Mouse (Mus musculus) heart, adult 2 months (tissue): ENCODE measurements at regions not wholly inside any gene's neighbourhood (a gene's known extent, or its start where the extent isn't known, plus 50 kb on each side); places are given as distances from the start of the nearest gene placed in this dataset.

Source experiments
- DNase-seq, 2 experiments: peaks; one replicate each; pipeline ENCODE4 v3.0.0; 2021
- H3K27ac ChIP-seq: fragments of 200-600 bp; 2 replicates; pipeline ENCODE4 v1.8.1; 2022
- H3K27me3 ChIP-seq: fragments of 200-500 bp; 2 replicates; pipeline ENCODE4 v1.6.1; 2012; ENCODE audit warnings: mild to moderate bottlenecking, low read length, inconsistent platforms, mixed read lengths; ENCODE audit not compliant: control insufficient read depth, insufficient read depth
- H3K36me3 ChIP-seq: fragments of 200-500 bp; 2 replicates; pipeline ENCODE4 v1.6.1; 2012; ENCODE audit warnings: low read length, inconsistent platforms; ENCODE audit not compliant: control insufficient read depth, insufficient read depth
- H3K4me1 ChIP-seq: fragments of 200-500 bp; 2 replicates; pipeline ENCODE4 v1.6.1; 2011; ENCODE audit warnings: low read length; ENCODE audit not compliant: control insufficient read depth, insufficient read depth
- H3K4me3 ChIP-seq: fragments of 200-600 bp; 2 replicates; pipeline ENCODE4 v1.8.1; 2022
- H3K79me2 ChIP-seq: fragments of 200-500 bp; replicated peaks from 2 replicates; pipeline ENCODE4 v1.6.1; 2012; ENCODE audit warnings: mild to moderate bottlenecking, inconsistent platforms, low read length, moderate library complexity, mixed read lengths; ENCODE audit not compliant: control insufficient read depth, insufficient read depth
- H3K9ac ChIP-seq: fragments of 200-500 bp; 2 replicates; pipeline ENCODE4 v1.6.1; 2012; ENCODE audit warnings: low read depth, mild to moderate bottlenecking, control low read depth, inconsistent platforms, low read length, mixed read lengths
- CTCF ChIP-seq: fragments of 200-600 bp; IDR thresholded peaks from 2 replicates; pipeline ENCODE4 v1.8.1; 2022; ENCODE audit warnings: antibody characterized with exemption, mild to moderate bottlenecking, moderate library complexity
- EP300 ChIP-seq: fragments of 200-500 bp; IDR thresholded peaks from 2 replicates; pipeline ENCODE4 v1.6.1; 2011; ENCODE audit warnings: low read depth, low read length, control low read depth; ENCODE audit not compliant: insufficient read depth
- POLR2A ChIP-seq: fragments of 200-500 bp; IDR thresholded peaks from 2 replicates; pipeline ENCODE4 v1.6.1; 2011; ENCODE audit warnings: mild to moderate bottlenecking, low read depth, low read length, control low read depth; ENCODE audit not compliant: insufficient read depth
- WGBS: fragments of 180-500 bp; shearing (Covaris S2); methylation state at CpG from one replicate; pipeline ENCODE4 v1.1.7; 2018; 5-methylcytosine and 5-hydroxymethylcytosine counted together
- intact Hi-C: fragments of 180-260 bp; cut with DNase I; formaldehyde crosslinking; loops from one replicate; pipeline ENCODE4 v1.15.1; 2025

DNA sequence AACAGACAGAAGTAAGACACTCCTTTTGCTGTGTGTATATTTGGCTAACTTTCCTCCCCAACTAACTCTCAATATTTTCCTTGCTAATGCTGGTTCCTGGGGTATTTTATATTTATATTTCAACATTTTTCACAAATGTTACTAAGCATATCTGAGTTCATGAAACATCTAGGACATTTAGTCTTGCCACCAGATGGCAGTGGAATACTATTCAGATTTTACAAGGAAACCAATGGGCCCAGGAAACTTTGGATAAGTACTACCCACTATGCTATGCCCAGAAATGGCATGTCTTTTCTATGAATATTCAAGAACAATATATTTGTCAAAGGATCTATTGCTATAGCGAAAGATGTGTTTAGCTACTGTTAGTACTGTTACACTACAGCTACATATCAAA is 251.1 kb downstream of the Car8 start:
- no peaks in the 10 kb centered on the region for H3K27me3 ChIP-seq
- 89% methylated on average over 1 of the region's 1 CpGs for WGBS
- no peak overlapping the region for H3K27ac ChIP-seq
- H3K9ac ChIP-seq: no peak overlapping the region
- no peaks in the 10 kb centered on the region for H3K79me2 ChIP-seq
- no peaks in the 10 kb centered on the region for H3K36me3 ChIP-seq
- DNase-seq: no peak
- H3K4me3 ChIP-seq: no peak overlapping the region
- intact Hi-C loops: loop anchor here (5.0 kb wide), 1 partner anchor 380 kb away; no protein-coding TSS in a partner anchor
- no peak for TF ChIP-seq EP300
- no peak for TF ChIP-seq POLR2A
- peak; percentile 47 for TF ChIP-seq CTCF
- H3K4me1 ChIP-seq: no peaks in the 10 kb centered on the region

DNA sequence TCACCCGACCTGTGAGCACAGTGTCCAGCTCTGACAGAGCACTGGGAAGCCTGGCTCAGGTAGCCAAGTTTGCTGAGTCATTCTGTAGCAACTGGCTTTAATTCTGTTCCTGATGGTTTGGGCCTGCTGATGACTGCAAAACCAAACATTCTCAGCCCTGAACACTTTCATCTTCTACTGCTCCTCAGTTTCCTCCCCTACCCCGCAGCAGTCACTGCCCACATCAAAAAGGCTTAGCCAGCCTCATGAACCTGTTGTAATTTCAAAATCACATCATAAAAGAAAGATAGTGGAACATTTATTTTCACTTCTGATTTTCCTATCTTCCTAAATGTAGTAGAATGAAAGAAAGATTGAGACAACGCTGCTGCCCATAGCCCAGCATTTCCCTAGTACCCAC is 251.5 kb downstream of the Car8 start:
- Histone ChIP-seq H3K4me3 (no peak overlapping the region), H3K4me1 (no peaks in the 10 kb centered on the region), H3K9ac (no peak overlapping the region), H3K27ac (no peak overlapping the region), H3K36me3 (no peaks in the 10 kb centered on the region), H3K27me3 (no peaks in the 10 kb centered on the region), H3K79me2 (no peaks in the 10 kb centered on the region)
- DNase-seq: no peak
- intact Hi-C loops: loop anchor here (5.0 kb wide), 1 partner anchor 380 kb away; no protein-coding TSS in a partner anchor
- TF ChIP-seq POLR2A (no peak), CTCF (no peak), EP300 (no peak)
- WGBS: 74% methylated on average over 3 of the region's 3 CpGs

GRCm38 (mm10) chr4:7984814-7985213 is 254.0 kb downstream of the Car8 start:
- no peak for TF ChIP-seq POLR2A
- TF ChIP-seq CTCF: no peak
- TF ChIP-seq EP300: no peak
- no peak overlapping the region for H3K4me3 ChIP-seq
- H3K4me1 ChIP-seq: no peaks in the 10 kb centered on the region
- H3K36me3 ChIP-seq: no peaks in the 10 kb centered on the region
- H3K79me2 ChIP-seq: no peaks in the 10 kb centered on the region
- no peak for DNase-seq
- no peaks in the 10 kb centered on the region for H3K27me3 ChIP-seq
- WGBS: 77% methylated on average over 6 of the region's 6 CpGs
- intact Hi-C loops: loop anchor here (5.0 kb wide), 1 partner anchor 382 kb away; no protein-coding TSS in a partner anchor
- no peak overlapping the region for H3K9ac ChIP-seq
- H3K27ac ChIP-seq: no peak overlapping the region

DNA sequence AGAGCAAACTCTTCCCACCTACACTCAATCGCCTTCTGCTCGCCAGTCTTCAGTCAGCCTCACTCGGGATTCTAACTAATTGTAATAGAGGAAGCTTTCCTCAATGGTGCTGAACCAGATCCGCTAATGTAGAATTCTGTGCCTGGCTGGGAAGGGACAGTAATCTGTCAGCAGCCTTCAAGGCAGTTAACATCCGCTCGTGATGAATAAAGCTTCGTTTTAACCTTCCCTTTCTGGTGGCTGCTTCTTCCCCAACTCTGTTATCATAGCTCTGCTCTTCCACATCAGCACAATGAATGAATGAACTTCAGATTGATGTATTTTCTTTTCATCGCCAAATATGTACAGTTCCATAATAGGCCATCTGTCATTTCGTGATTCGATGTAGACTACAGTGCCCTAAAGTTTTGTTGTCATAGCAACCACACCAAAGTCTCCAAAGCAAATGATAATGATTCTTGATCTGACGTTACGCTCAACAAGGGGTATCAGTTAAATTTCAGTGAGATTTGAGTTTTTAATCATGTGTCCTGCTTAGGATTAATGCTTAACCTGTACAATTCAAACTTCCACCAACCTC is 259.0 kb downstream of the Car8 start:
- Histone ChIP-seq H3K9ac (no peak overlapping the region), H3K27ac (no peak overlapping the region), H3K4me1 (no peaks in the 10 kb centered on the region), H3K27me3 (no peaks in the 10 kb centered on the region), H3K36me3 (no peaks in the 10 kb centered on the region), H3K79me2 (no peaks in the 10 kb centered on the region), H3K4me3 (no peak overlapping the region)
- TF ChIP-seq EP300 (no peak), CTCF (no peak)
- intact Hi-C loops: no loop called here
- no peak for DNase-seq
- WGBS: 78% methylated on average over 12 of the region's 12 CpGs

DNA sequence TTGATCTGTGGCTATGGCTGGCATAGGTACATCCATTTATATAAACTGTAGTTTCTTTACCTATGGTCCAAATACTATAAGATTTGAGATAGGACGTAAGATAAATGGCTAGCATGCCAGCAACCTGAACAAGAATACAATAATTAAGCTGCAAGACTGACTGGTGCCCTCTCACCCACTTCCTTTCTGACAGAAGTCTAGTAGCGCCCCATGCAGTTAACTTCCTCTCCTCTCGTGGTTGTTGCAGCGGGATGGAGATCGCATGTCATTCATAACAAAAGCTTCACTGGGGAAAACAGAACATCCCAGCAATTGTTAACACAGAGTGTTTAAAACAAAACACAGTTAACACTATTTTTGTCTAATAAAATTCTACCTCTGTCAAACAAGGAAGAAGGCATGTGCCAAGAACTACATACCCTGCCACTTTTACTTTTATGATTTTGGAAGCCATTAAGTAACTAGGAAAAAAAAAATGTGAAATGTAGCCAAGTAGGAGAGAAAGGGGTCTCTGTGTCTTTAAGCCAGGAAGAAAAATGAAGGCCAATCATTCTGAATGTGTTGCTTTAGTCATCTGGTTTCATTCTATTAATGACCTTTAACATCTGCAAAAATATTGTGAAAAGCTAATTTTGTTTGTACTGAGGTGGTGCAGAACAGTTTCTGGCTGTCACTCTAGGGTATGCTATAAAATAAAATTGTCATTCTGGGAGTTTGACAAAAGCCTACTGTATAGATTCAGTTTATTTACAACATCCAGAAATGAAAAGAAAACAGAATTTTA is 261.0 kb downstream of the Car8 start:
- Histone ChIP-seq H3K27ac (no peak overlapping the region), H3K36me3 (no peaks in the 10 kb centered on the region), H3K4me3 (no peak overlapping the region), H3K9ac (no peak overlapping the region), H3K79me2 (no peaks in the 10 kb centered on the region), H3K4me1 (no peaks in the 10 kb centered on the region), H3K27me3 (no peaks in the 10 kb centered on the region)
- no peak for TF ChIP-seq CTCF
- intact Hi-C loops: no loop called here
- no peak for DNase-seq
- WGBS: 42% methylated on average over 5 of the region's 5 CpGs

GRCm38 (mm10) chr4:7970272-7970671 is 268.6 kb downstream of the Car8 start:
- no peak for DNase-seq
- no peak overlapping the region for H3K27ac ChIP-seq
- H3K36me3 ChIP-seq: no peaks in the 10 kb centered on the region
- H3K4me1 ChIP-seq: no peaks in the 10 kb centered on the region
- H3K27me3 ChIP-seq: no peaks in the 10 kb centered on the region
- WGBS: 55% methylated on average over 6 of the region's 6 CpGs
- TF ChIP-seq EP300 (no peak), POLR2A (no peak), CTCF (no peak)
- no peak overlapping the region for H3K9ac ChIP-seq
- no peaks in the 10 kb centered on the region for H3K79me2 ChIP-seq
- intact Hi-C loops: no loop called here
- no peak overlapping the region for H3K4me3 ChIP-seq
